25 mouse cellular contexts compared by ENCODE assay signal in the genomic region with DNA sequence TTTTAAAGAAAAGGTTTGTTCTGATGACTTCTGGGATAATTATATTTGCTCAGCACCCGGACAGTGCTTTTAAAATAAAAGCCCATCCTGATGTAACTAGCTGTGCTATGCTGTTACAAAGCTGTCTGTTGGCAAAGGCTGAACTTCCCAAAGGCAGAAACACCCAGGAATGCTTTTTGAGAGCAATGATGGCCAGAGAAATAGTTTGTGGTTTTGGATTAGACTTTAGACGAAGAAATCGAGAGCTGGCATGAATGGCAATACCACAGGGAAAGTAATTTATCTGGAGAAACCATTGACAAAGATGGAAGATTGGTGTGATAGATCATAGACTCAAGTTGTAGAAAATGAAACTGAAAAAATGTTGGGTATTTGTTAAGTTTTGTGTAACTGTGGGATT.
DNase-seq lines count a peak whose midpoint lies in the region; ATAC-seq and TF ChIP-seq lines count a peak whose summit lies in the region.
"Had no signal": no experiment of that assay in that cellular context is flagged by ENCODE, and none has a peak within 500 bp of the region (broad histone marks: within the 10 kb centered on the region; RNA-seq: fewer than 3 reads in every experiment).

No protein-coding gene starts in this region.

- H3K9ac ChIP-seq in embryonic facial prominence, embryonic 14.5 days (ENCODE audit: low read depth, low read length): no peak overlapping the region
- H3K9ac ChIP-seq in midbrain, postnatal 0 days (replicated peaks; ENCODE audit: low read length, poor library complexity, severe bottlenecking): no peak overlapping the region
- H3K9ac ChIP-seq: embryonic facial prominence, embryonic 13.5 days; forebrain, embryonic 12.5 days had no signal

- 69% methylated on average over 3 of the region's 3 CpGs for WGBS in embryonic facial prominence, embryonic 14.5 days
- 91% methylated on average over 3 of the region's 3 CpGs for WGBS in embryonic facial prominence, embryonic 10.5 days
- 87% methylated on average over 3 of the region's 3 CpGs for WGBS in cerebellum, adult 2 months
- 87% methylated on average over 3 of the region's 3 CpGs for WGBS in midbrain, postnatal 0 days

- no peak overlapping the region for H3K4me3 ChIP-seq in embryonic facial prominence, embryonic 14.5 days (ENCODE audit: low read depth, low read length)
- no peak overlapping the region for H3K4me3 ChIP-seq in embryonic facial prominence, embryonic 10.5 days
- H3K4me3 ChIP-seq in myocyte: no peak overlapping the region
- H3K4me3 ChIP-seq in cerebellum, adult 2 months (replicated peaks; ENCODE audit: insufficient read depth, low read depth, low read length): no peak overlapping the region
- no peak overlapping the region for H3K4me3 ChIP-seq in midbrain, postnatal 0 days (ENCODE audit: low read depth, low read length)
- H3K4me3 ChIP-seq: embryonic facial prominence, embryonic 13.5 days; forebrain, embryonic 10.5 days; forebrain, embryonic 12.5 days had no signal

- TF ChIP-seq CTCF in Patski (IDR thresholded peaks at IDR 0.05): no peak
- TF ChIP-seq CTCF in cerebellum, adult 2 months (IDR thresholded peaks at IDR 0.05; ENCODE audit: borderline replicate concordance, insufficient read depth, low read depth, low read length): no peak
- no peak for TF ChIP-seq CTCF in midbrain, postnatal 0 days (IDR thresholded peaks at IDR 0.05)

- no peak overlapping the region for H3ac ChIP-seq in myocyte (ENCODE audit: control insufficient read depth, insufficient read length)

- POLR2A ChIA-PET in Patski (lab: Charles Lee): no interaction called here

- CTCF ChIA-PET in Patski (lab: Charles Lee): interaction anchor here (0.9 to 2.9 kb wide), 3 partner anchors 11 to 15 kb away, joined by 3 to 9 read pairs (median 6); no protein-coding TSS in a partner anchor

- H3K27ac ChIP-seq in embryonic facial prominence, embryonic 14.5 days (replicated peaks; ENCODE audit: low read depth, low read length): no peak overlapping the region
- no peak overlapping the region for H3K27ac ChIP-seq in embryonic facial prominence, embryonic 10.5 days (replicated peaks)
- no peak overlapping the region for H3K27ac ChIP-seq in cerebellum, adult 2 months (ENCODE audit: insufficient read depth, low read length)
- H3K27ac ChIP-seq in midbrain, postnatal 0 days (ENCODE audit: low read depth, low read length): no peak overlapping the region
- H3K27ac ChIP-seq: embryonic facial prominence, embryonic 13.5 days; forebrain, embryonic 10.5 days; forebrain, embryonic 12.5 days had no signal

- in situ Hi-C loops in Patski (cut with MboI; ENCODE audit: low pct_unique_long_range_greater_than_20kb): no loop called here

- no peaks in the 10 kb centered on the region for H3K36me3 ChIP-seq in embryonic facial prominence, embryonic 14.5 days (ENCODE audit: control insufficient read depth, insufficient read depth, low read length)
- H3K36me3 ChIP-seq in embryonic facial prominence, embryonic 10.5 days (replicated peaks): no peaks in the 10 kb centered on the region
- no peaks in the 10 kb centered on the region for H3K36me3 ChIP-seq in myocyte (ENCODE audit: control insufficient read depth, insufficient read depth)
- H3K36me3 ChIP-seq in midbrain, postnatal 0 days (ENCODE audit: insufficient read depth, low read length): no peaks in the 10 kb centered on the region
- H3K36me3 ChIP-seq: embryonic facial prominence, embryonic 13.5 days; forebrain, embryonic 10.5 days; forebrain, embryonic 12.5 days; G1E had no signal

- no peaks in the 10 kb centered on the region for H3K79me2 ChIP-seq in myocyte (ENCODE audit: control insufficient read depth, insufficient read depth)

- H3K4me1 ChIP-seq in embryonic facial prominence, embryonic 14.5 days (ENCODE audit: control insufficient read depth, insufficient read depth, low read length): no peaks in the 10 kb centered on the region
- H3K4me1 ChIP-seq in embryonic facial prominence, embryonic 10.5 days: no peaks in the 10 kb centered on the region
- H3K4me1 ChIP-seq in cerebellum, adult 2 months (ENCODE audit: control insufficient read depth, insufficient read depth, low read length): no peaks in the 10 kb centered on the region
- H3K4me1 ChIP-seq in midbrain, postnatal 0 days (ENCODE audit: insufficient read depth, low read length): no peaks in the 10 kb centered on the region
- H3K4me1 ChIP-seq: embryonic facial prominence, embryonic 13.5 days; forebrain, embryonic 10.5 days; forebrain, embryonic 12.5 days had no signal

- no peak overlapping the region for H3K4me2 ChIP-seq in embryonic facial prominence, embryonic 14.5 days (ENCODE audit: low read depth, low read length)
- H3K4me2 ChIP-seq in myocyte (ENCODE audit: low read depth): peak overlapping the region; percentile 55
- H3K4me2 ChIP-seq in midbrain, postnatal 0 days (ENCODE audit: low read depth, low read length, poor library complexity, severe bottlenecking): no peak overlapping the region
- H3K4me2 ChIP-seq: embryonic facial prominence, embryonic 13.5 days; forebrain, embryonic 12.5 days had no signal

- peak; percentile 34 for DNase-seq in embryonic facial prominence, embryonic 14.5 days (ENCODE audit: low spot score)
- no peak for DNase-seq in embryonic facial prominence, embryonic 10.5 days (ENCODE audit: low spot score)
- peak; percentile 98 for DNase-seq in Muller cell, postnatal 12 days (ENCODE audit: inconsistent ontology term)
- peak; percentile 46 for DNase-seq in Patski (ENCODE audit: low read depth, low spot score)
- no peak for DNase-seq in cerebellum, adult 2 months
- no peak for DNase-seq in urinary bladder, postnatal 14 days (ENCODE audit: low spot score)
- no peak for DNase-seq in midbrain, postnatal 0 days (ENCODE audit: low spot score)
- DNase-seq: adrenal gland, adult 2 months; adrenal gland, postnatal 10 days; adrenal gland, postnatal 25 days; B cell, adult 2 months; cerebellum, adult 11 months; cerebellum, adult 18-20 months; cerebellum, adult 9-10 months; cerebellum, postnatal 10 days; cerebellum, postnatal 25 days had no signal

- TF ChIP-seq POLR2A in myocyte (IDR thresholded peaks at IDR 0.05; ENCODE audit: insufficient read length, low read depth): no peak
- no peak for TF ChIP-seq POLR2A in cerebellum, adult 2 months (IDR thresholded peaks at IDR 0.05; ENCODE audit: borderline replicate concordance, insufficient read depth, low read length)

- no peaks in the 10 kb centered on the region for H3K27me3 ChIP-seq in embryonic facial prominence, embryonic 14.5 days (replicated peaks; ENCODE audit: control insufficient read depth, insufficient read depth, low read length)
- H3K27me3 ChIP-seq in embryonic facial prominence, embryonic 10.5 days (replicated peaks; ENCODE audit: low read depth, poor library complexity, severe bottlenecking): no peaks in the 10 kb centered on the region
- H3K27me3 ChIP-seq in Patski (no peaks in the 10 kb centered on the region), myocyte (ENCODE audit: control insufficient read depth, insufficient read depth, insufficient read length) (no peaks in the 10 kb centered on the region)
- H3K27me3 ChIP-seq in cerebellum, adult 2 months (ENCODE audit: control insufficient read depth, insufficient read depth, low read length): no peaks in the 10 kb centered on the region
- no peaks in the 10 kb centered on the region for H3K27me3 ChIP-seq in midbrain, postnatal 0 days (ENCODE audit: insufficient read depth, low read length)
- H3K27me3 ChIP-seq: CH12.LX; embryonic facial prominence, embryonic 13.5 days; forebrain, embryonic 12.5 days had no signal

- ATAC-seq in embryonic facial prominence, embryonic 14.5 days (ENCODE audit: low read depth): no peak
- ATAC-seq in Patski: peak; percentile 82
- ATAC-seq in midbrain, postnatal 0 days (ENCODE audit: low FRiP score): no peak
- ATAC-seq: CD4-positive, CD25-positive, alpha-beta regulatory T cell, adult 4 months; forebrain, embryonic 14.5 days; forebrain, embryonic 16.5 days had no signal

- no peaks in the 10 kb centered on the region for H3K9me3 ChIP-seq in embryonic facial prominence, embryonic 14.5 days (ENCODE audit: control insufficient read depth, low read length)
- no peaks in the 10 kb centered on the region for H3K9me3 ChIP-seq in embryonic facial prominence, embryonic 10.5 days
- H3K9me3 ChIP-seq in midbrain, postnatal 0 days (ENCODE audit: low read length): no peaks in the 10 kb centered on the region
- H3K9me3 ChIP-seq: embryonic facial prominence, embryonic 13.5 days; forebrain, embryonic 10.5 days; forebrain, embryonic 12.5 days; G1E had no signal

TF ChIP-seq in myocyte, 11 proteins besides CTCF, POLR2A, EP300 and RAD21:
- TF ChIP-seq E2F4 (IDR thresholded peaks at IDR 0.05; ENCODE audit: insufficient read depth): no peak
- no peak for TF ChIP-seq CEBPB (IDR thresholded peaks at IDR 0.05; ENCODE audit: insufficient read depth, poor library complexity, severe bottlenecking)
- TF ChIP-seq POLR2AphosphoS2 (IDR thresholded peaks at IDR 0.05; ENCODE audit: insufficient read length, low read depth): no peak
- no peak for TF ChIP-seq MAX (IDR thresholded peaks at IDR 0.05; ENCODE audit: low read depth)
- no peak for TF ChIP-seq MYOG (IDR thresholded peaks at IDR 0.05; ENCODE audit: control insufficient read depth in 1 of 3, insufficient read depth in 1 of 3, insufficient read length in 2 of 3, low read depth in 2 of 3)
- no peak for TF ChIP-seq MYOD1 (IDR thresholded peaks at IDR 0.05; ENCODE audit: control insufficient read depth in 1 of 3, insufficient read length in 2 of 3, low read depth in 2 of 3)
- TF ChIP-seq TCF3 (IDR thresholded peaks at IDR 0.05; ENCODE audit: insufficient read length, low read depth): no peak
- no peak for TF ChIP-seq REST (IDR thresholded peaks at IDR 0.05; ENCODE audit: insufficient read depth, insufficient read length)
- no peak for TF ChIP-seq TCF12 (IDR thresholded peaks at IDR 0.05; ENCODE audit: insufficient read depth, poor library complexity, severe bottlenecking)
- TF ChIP-seq USF1 (IDR thresholded peaks at IDR 0.05; ENCODE audit: low read depth): no peak
- TF ChIP-seq SRF (IDR thresholded peaks at IDR 0.05; ENCODE audit: control insufficient read depth, insufficient read length, low read depth): no peak

Comparison
In these comparisons a context has a peak if more than half of its experiments do, and no peak if none do; other contexts are left out.
1. DNase-seq: peak in embryonic facial prominence, embryonic 14.5 days (single experiment), Muller cell, postnatal 12 days (single experiment) and Patski (single experiment); none in embryonic facial prominence, embryonic 10.5 days (single experiment), cerebellum, adult 2 months (0 of 2), urinary bladder, postnatal 14 days (single experiment) and midbrain, postnatal 0 days (single experiment).